Mouse (Mus musculus) lung, postnatal 36 days (tissue): Measurements from ENCODE around the gene Lpcat3.
"Not testable (repeated sequence)": the region's sequence is repeated elsewhere in the genome, so short reads cannot be mapped to it uniquely, and the experiment has no call there.

ENCODE experiments used
- DNase-seq: peaks from one replicate; pipeline ENCODE4 v3.0.0; 2022; ENCODE audit warnings: mixed read lengths

Lpcat3 gene

DNA sequence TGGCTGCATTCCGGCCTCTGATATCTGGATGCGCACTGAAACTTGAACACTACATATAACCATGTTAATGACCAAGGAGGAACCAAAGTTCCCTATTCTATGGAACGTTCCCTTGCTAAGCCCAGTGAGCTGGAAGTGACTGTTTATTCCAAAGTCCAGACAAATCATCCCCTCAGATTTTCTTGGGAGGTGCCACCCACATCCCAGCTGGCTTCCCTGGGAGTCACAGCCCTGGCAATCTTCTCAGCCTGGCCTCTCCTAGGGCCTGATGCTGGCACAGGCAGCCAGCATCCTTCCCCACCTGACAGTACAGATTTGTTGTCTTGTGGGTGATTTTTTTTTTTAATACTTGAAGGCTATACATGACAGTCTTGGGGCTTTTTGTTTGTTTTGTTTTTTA is 16.7 kb downstream of the Lpcat3 start:
- no peak for DNase-seq

DNA sequence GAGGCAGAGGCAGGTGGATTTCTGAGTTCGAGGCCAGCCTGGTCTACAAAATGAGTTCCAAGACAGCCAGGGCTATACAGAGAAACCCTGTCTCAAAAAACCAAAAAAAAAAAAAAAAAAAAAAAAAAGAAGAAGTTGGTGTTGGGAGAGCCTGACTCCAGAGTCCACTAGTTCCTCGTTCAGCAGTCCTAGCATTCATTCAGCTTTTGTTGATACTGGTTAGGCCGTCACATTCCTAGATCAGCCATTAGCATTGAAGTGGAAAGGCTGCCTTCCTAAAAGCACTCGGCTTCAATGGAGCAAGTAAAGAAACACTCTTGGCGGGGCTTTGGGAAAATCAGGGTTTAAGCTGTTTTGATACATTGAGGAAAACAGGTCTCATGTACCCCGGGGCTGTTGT is 19.5 kb downstream of the Lpcat3 start:
- DNase-seq, result peak; percentile 27

DNA sequence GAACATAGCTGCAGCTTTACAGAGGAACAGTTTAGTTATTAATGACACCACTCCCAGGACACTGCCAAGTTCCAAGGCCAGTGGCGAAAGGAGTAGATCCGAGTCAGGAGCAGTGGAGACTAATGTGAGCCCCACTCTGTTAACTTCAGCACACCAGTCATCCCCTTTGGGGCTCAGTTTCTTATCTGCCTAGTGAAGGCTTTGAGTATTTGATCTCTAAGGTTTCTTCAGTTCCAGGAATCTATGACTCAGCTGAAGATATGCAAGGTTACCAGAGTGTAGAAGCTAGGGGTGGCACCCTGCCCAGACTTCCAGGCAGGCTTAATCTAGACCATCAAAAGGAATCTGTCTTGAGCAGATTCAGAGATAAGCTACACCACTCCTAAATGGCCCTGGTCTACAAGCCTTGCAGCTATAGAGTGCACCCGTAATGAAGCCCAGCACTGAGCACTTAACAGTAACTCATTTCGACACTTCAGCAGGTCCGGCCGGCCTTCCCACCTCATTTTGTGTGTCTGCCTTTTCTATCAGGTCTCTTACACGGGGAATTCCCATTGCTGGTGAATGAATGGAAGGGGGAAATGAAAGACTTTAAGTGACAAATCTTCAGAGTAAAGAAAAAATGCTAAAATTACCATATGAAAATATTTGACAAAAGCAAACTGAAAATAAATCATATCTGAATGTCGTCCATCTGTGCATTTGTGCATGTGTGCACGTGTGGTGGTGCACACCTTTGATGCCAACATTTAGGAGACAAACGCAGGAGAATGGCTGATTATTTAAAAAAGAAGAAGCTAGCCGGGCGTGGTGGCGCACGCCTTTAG is 21.0 kb downstream of the Lpcat3 start:
- DNase-seq, result peak; percentile 84

DNA sequence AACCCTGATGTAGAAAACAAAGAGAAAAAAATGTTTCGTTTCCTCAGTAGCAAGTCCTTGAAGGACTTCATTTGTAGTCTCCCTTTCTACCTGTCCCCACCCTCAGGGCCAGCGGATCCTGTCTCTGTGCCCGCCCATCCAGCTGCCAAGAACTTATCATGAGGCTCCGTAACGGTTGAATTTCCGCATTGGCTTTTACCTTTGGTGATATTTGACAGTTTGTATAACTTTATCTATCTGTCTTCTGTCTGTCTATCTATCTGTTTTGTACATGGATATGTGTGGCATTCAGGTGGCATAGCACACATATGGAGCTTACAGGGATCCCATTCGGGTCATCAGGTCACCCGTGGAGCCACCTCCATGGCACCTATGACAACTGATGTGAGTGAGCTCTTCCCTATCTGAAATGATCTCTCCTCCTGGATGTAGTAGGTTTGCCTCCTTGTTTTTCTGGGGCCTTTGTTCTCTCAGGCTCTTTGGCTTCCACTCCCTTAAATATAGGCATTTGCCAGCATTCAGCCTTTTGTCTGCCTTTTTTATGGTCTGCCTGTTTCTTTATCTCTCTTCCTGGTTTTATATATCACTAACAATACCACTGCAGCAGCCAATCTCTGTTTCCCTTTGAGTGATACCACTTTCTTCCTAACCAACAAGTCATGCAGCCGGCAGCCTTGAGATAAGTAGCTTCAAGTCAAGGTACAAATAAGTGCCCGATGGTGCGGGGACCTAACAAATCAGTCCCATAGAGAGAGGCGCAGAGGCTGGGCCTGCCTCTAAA is 23.0 kb downstream of the Lpcat3 start:
- no peak for DNase-seq

DNA sequence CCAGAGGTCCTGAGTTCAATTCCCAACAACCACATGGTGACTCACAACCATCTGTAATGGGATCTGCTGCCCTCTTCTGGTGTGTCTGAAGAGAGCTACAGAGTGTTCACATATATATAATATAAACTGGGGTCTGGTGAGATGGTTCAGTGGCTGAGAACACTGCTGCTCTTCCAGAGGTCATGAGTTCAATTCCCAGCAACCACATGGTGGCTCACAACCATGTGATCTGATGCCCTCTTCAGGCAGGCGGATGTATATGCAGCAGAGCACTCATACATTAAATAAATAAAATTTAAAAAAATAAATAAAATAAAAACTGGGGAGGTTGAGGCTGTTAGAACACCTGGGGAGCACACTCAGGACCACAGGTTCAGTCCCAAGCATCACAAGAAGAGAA is 23.8 kb downstream of the Lpcat3 start:
- not testable (repeated sequence) for DNase-seq

DNA sequence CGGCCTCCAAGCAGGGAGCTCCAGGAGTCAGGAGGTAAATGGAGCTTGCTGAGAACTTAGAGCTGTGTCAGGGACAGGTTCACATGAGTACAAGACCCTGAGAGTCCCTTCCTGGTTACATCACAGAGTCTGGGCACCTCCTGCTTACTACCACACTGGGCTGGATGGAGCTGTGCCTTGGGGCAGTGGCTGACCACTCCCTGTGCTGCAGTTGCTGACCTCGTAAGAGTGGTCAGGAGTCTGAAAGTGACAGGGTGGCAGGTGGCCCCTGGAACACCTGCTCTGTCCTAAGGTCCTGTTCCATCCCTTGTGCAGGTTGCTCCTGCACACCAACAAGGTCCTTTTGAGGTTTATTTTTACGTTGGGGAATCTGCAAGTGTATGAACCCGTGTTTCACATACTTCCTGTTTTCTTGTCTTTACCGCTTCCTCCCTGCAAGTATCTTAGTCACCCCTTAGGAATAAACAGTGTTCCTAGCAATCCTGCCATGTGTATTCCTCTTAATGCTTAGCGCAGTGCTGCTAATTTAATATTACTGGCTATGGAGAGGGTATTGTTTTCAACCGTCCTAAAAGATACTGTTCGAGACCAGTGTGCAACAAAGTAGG is 25.4 kb downstream of the Lpcat3 start:
- no peak for DNase-seq

DNA sequence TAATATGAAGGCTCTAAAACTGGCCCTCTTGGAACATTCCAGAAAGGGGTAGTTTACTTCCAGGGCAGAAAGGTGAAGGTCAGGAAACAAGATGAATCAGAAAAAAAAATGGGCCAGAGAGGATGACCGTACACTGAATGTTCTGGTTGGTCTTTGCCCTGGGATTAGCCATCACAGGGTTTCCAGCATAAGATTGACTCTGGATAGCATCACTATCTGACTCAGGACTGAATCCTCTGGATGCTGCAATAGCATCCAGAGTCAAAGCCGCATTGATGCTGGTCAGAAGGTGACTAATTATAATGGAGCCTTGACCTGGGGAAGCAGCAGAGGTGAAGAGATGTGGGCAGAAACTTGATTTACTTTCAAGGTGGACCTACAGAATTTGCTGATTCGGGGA is 26.2 kb downstream of the Lpcat3 start:
- no peak for DNase-seq

DNA sequence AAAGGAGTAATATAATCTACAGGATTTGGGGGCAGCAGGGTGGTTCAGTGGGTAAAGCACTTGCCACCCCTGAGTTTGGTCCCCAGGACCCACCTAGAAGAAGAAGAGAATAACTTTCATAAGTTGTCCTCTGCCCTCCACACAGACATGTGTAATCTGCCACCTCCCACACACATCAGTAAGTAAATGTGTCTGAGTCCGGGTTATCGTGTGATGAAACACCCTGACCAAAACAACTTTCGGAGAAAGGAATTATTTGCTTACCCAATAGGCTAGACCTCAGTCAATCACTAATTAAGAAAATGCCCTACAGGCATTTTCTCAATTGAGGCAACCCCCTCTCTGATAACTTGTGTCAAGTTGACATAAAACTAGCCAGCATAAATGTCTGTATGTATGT is 27.7 kb downstream of the Lpcat3 start:
- no peak for DNase-seq

DNA sequence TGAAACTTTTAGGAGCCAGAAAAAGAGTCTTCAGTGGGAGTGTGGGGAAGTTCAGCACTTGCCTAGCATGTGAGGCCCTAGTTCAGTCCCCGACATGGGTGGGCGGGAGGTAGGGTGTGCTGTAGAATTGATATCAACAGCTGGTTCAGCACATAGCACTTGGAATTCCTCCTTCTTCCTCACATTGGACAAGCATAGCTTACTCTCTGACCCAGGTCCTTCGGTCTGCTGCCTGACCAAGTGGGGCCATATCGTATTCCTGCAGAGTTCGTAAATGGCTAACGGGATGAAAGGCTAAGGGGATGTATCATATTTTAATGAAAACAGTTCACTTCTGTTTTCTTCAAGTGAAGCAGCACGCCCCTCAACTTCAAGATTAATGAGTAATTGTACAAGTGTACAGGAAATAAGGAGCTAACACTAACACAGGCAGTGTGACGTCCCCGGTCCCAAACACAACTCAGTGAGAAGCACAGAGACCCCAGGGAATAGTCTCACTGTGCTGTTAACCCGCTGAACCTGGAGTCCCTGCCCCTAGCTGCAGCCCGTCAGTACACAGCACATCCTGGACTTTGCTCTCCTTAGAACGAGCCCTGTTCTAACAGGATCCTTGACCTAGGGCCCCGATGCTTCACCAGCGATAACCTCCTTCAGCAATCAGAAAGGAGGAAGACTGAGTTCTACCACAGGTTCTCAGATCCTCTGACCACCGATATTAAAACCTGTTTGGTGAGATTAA is 30.6 kb downstream of the Lpcat3 start:
- DNase-seq, result no peak

DNA sequence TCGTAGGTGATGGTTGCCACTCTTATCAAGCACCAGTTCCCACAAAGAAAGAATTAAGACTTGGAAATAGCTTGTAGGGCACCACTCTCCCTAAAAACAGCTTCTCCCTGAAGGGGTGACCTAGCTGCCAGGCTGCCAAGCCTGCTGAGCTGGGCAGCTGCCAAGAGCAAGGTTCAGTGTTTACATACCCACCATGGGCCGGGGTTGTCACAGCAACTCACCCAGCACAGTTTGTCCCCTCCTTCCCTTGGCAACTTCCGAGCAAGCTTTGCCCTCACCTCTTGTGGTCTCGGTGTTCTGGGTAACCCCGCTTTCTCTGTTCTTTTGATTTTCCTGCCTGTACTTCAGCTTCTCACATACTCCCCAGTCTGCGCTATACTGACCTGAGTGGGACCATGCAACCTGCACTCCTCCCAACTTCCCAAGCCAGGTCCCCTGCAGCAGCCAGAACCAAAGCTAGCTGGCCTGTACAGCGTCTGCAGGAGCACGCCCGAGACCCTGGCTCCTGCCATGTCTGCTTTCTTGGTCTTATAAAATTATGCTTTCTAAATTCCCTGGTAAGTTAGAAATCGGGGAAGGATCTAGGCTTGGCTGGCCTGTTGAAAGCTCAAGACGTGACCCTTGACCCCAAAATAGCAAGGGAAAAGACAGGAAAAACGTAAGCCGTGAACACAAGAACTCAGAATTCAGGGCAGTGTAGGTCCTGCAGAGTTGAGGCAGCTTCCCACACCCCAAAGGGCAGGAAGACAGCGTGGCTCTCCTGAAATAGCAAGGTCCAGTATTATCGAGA is 31.5 kb downstream of the Lpcat3 start:
- DNase-seq, result peak; percentile 92

DNA sequence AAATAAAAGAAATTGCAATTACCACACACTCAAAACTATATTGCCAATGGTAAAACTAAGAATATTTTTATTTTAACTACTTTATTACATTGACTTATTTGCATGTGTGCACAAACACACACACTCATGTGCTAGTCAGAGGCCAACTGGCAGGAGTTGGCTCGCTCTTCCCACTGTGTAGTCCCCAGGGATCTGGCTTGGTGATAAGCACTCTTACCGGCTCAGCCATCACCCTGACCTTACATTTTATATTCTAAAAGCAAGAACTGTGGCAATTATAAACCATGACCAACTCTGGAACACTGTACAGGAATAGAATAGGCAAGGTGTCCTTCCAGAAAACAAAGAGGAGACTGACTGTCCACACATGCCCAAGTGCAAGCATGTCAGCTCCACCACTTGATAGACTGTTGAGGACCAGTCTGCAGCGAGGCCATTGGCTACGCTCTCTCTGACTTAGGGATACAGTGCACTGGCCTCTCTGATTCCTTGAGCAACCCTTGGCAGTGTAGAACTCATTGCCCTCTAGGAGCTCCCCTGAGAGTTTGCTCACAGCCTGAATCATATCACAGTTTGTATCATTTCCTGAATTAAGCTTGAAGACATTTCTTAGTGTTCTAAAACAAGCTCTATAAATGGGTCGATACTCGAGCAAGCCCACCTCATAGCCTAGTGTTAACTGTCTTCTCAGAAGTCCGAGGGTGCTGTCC is 33.8 kb downstream of the Lpcat3 start:
- DNase-seq, result no peak

DNA sequence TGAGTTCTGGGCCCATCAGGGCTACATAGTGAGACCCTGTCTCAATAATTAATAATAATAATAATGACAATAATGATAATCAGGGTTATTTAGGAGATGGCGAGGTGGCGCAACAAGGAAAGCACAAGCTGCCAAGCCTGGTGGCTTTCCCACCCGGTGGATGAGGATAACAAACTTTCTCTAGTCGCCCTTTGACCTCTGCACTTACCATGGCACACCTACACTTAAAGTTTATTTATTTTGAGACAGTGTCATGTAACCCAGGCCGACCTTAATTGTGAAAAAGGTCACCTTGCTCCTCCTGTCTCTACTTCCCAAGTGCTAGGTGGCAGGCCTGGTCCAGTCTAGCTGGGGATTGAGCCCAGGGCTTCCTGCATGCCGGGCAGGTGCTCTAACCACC is 35.9 kb downstream of the Lpcat3 start:
- DNase-seq, result no peak

DNA sequence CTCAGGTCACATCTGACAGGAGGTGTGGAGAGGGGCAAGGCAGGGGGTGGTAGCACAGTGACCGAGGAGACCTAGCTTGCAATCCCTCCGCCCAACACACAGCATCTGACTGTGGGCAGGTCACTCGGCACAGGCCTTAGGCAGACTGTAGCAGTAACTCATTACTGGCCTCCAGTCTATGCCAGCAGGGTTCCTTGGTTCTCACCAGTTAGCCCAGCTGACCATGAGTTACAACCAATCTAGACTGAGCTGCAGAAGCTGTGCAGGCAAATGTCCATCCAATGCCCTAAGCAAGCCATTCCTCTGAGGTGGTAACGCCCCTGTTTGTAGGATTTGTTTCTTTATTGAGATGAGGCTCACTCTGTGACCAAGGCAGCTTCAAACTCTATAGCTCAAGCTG is 36.5 kb downstream of the Lpcat3 start:
- DNase-seq, result no peak

DNA sequence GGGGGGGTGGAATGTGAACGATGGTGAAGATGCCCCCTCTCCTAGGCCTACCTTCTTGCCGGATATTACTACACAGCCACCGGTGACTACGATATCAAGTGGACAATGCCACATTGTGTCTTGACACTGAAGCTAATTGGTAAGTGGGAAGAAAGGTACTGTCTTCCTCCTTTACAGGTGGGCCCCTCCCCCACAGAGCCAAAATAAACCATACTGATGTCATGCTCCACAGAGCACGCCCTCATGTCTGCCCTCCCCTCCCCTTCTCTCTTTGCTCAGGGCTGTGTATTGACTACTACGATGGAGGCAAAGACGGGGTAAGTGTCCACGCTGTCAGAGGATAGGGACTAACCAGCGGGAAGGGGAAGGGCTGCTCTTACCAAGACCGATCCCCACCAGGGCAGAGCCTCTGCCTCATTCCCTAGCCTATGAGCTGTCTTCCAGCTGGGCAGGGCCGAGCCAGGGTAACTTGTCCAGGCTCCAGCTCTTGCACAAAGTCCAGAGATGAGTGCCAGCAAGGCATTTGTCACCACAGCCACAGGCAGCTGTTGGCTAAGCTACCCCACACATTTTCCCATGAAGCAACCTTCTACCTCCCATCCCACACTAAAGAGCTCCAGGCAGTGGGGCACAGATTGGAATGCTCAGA is 37.3 kb downstream of the Lpcat3 start:
- DNase-seq, result peak; percentile 78

DNA sequence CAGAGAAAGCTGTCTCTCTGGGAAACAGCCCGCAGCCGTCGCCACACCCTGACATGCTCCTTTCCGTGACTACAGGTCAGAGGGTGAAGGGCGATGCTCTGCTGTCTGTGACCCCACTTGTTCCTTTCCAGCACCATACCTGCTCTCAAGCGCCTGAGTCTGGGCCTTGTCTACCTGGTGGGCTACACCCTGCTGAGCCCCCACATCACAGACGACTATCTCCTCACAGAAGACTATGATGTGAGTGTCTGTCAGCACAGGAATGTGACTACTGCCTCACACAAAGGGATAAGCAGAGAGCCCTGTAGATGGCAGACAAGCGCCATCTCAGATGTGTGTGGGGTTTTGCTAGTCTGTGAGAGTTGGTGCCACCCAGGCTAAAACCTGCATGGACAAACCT is 38.5 kb downstream of the Lpcat3 start:
- DNase-seq, result no peak

DNA sequence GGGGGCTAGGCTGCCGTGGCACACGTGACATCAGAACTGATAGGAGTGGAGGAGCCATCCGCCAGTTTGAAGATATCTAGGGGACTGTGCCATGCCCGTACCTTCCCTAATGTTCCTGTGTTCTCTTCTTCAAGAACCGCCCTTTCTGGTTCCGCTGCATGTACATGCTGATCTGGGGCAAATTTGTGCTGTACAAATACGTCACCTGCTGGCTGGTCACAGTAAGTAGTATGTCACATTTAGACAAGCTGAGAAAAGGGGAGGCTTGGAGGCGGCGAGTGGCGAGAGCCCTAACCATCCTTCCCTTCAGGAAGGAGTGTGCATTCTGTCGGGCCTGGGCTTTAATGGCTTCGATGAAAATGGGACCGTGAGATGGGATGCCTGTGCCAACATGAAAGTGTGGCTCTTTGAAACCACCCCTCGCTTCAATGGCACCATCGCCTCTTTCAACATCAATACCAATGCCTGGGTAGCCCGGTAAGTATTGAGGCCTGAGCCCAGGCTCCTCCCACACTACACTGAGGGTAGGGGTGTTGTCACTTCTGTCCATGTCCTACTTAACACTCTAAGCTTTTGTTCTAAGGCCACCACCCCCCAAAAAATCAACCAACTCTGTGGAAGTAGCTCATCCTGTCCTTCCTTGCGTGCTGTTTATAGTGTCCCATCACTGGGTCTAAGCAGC is 39.4 kb downstream of the Lpcat3 start:
- DNase-seq, result no peak

DNA sequence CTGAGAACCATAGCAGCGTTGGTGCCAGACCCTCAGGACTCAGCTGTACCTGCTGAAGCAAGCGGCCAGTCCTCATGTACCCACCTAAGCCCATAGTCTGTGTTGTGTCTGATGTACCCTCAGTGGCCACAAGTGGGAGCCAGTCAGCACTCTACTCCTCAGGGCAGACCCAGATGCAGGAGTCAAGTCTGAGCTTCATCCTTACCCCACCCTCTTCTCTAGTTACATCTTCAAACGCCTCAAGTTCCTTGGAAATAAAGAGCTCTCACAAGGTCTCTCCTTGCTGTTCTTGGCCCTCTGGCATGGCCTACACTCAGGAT is 39.9 kb downstream of the Lpcat3 start:
- peak; percentile 86 for DNase-seq

DNA sequence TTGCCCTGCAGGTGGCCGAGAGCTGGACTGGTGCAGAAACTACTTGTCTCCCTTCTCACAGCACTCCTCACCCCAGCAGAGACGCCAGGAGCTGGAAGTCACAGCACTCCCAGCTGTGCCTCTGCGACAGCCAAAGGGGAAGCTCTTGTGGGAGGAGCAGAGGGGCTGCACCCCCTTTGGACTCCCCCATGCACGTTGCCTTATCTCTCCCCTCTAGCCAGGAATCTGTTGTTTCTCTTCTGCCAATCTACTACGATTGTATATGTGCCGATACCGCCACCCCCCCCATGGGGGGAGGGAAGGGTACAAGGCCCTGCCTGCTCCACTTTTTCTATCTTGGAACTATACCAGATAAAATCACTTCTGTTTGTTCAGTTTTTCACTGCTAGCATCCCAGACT is 41.0 kb downstream of the Lpcat3 start:
- DNase-seq, result no peak

DNA sequence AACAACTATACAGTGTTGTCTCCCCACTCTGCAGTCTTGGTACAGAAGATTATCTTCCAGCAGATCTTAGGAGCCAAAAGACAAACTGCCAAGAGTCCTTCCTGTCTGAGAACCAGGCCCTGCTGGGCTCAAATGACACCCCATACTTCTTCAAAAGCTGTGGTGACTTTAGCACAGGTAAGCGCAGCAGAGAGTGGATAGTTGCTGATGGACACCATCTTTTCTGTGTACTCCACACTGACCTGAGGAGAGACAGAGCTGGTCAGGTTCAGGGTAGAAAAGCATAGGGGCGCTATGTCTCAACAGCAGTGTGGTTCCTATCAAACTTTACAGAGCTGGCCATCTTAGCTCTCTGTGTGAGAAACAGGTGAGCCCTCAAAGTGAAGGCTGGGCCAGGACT is 41.6 kb downstream of the Lpcat3 start:
- no peak for DNase-seq

DNA sequence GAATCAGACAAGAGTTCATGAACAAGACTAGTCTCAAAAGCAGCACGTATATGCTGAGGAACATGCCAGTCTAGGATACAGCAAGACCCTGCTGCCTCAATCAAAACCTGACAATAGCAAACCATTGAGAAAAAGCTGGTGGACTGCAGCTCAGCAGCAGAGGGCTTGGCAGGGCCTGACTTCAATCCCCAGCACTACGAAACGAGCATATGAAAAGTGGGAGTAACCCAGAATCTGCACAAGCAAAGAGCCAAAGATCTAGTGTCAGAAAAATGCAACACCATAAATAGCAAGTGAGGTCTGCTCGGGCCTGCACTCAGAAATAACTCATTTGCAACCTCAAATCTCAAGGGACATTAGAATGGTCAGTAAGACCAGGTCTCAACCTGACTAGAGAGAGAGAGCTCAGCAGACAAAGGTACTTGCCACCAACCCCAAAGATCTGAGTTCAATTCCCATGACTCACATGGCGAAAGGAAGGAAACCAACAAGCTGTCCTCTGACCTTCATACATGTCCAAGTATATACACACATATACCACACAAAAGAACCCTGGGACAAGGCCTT is 43.3 kb downstream of the Lpcat3 start:
- no peak for DNase-seq
